Mouse (Mus musculus): ENCODE results near the gene Esrra. TPM values are rescaled to one million over a fixed set of nuclear protein-coding genes. Genes with fewer than 3 reads are reported as not detected.

Esrra gene
- total RNA-seq, 2 experiments from 2014 or later: 0.61 to 3.4 TPM

DNA sequence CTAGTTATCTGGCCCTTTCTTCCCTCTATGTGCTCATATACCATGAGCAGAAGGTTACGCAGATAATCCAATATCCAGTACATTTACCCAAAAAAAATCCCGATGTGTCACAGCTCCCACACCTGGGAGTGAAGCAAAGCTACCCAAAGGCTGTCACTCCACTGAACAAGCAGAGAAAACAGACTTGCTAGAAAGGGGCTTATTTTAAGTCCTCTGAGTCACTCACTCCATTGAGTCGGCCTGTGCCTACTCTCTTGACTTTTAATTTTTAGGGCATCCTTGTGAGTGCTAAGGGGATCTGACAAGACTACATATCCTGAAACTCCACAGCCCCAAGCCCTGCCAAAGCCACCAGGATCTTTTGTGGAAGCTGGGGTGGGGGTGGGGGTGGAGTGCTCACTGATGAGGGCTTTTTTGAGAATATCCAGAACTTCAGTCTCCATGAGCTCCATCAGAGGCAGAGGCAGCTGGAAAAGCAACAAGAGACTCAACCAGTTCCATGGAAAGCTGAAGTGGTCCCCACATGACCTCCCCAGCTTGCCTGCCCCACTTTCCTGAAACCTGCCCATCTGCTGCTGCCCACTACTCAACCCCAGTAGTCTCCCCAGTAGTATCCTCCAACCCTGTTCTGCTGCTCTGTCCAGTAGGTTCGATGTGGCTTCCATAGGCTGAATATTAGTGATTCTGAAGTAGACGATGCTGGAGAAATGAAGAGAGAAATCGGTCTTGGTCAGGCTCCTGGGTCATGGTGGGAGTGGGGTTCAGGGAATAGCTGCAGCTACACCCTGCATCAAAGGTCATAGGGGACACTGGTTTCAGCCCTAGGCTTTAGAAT lies 1.5 kb upstream of the Esrra start:
- no peak for ATAC-seq (replicated peaks; ENCODE audit: low FRiP score, poor library complexity, severe bottlenecking)

DNA sequence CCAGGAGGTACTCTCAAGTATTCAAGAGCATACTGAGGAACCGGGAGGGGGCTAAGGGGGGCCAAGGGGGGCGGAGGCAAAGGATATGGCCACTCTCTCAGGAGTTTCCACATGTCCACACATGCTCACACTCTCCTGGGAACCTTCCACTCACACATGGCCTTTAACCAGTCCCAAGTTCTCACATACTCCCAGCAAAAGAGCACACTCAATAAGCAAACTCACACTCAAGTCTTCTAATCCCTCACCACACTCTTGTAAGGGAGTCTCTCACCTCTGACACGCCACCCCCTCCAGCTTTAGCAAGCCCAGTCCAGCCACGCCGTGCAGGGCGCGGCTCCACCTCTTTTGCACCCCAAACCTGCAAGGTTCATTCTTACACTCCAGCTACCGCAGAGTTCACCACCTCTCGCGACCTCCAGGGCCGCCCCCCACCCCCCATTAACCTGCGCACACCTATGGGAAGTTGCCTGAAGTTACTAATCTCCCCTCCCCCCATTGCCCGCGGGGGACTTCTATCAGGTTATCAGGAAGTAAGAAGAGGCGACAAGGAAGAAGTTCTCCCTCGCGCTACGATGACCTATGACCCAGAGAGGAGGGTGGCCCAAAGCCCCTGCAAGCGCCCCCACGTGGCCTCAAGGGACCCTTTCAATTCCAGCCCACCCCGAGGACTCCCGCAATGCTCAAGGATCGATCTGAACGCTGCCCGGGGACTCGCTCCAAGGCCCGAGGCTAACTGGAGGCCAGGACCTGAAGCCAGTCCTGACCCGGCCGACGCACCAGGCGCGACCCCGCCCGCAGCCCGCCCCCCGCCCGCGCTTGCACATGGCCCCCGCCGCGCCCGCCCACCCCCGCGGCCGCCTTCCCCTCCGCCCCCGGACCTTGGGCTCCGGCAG lies 624 bp downstream of the Esrra start:
- ATAC-seq (replicated peaks; ENCODE audit: low FRiP score, poor library complexity, severe bottlenecking): no peak

DNA sequence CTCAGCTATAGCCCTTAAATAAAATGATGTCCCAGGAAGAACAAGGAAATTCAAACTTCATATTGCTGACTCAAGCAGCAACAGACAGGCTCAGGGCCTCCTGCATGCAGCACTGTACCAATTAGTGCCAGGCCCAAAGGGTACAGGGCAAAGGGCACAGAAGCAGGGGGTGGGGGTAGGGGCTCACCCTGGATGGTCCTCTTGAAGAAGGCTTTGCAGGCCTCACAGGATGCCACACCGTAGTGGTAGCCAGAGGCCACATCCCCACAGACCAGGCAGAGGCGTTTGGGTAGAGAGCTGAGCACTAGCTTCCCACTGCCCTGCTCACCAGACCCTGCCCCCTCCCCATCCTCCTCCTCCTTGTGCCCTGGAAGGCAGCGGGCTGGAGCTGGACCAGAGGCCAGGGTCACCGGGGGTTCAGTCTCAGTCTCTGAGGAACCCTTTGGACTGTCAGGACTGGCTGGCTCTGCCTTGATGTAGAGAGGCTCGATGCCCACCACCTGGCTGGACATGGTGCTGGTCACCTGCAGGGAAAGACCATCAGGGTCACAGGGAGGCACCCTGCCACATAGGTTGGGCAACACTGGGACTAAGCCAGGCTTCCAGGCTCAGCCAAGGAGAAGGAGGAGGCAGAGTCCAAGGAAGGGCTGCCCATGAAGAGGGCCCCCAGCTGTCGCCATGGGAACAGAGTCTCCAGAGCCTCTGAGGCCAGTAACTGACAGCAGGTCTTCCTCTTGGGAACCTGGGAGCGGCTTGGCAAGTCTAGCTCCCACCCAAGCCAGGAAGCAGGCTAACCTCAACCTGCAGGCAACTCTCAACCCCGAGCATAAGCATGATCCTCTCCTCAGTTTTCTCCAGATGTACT lies 1.5 kb downstream of the Esrra start:
- ATAC-seq (replicated peaks; ENCODE audit: low FRiP score, poor library complexity, severe bottlenecking): no peak

DNA sequence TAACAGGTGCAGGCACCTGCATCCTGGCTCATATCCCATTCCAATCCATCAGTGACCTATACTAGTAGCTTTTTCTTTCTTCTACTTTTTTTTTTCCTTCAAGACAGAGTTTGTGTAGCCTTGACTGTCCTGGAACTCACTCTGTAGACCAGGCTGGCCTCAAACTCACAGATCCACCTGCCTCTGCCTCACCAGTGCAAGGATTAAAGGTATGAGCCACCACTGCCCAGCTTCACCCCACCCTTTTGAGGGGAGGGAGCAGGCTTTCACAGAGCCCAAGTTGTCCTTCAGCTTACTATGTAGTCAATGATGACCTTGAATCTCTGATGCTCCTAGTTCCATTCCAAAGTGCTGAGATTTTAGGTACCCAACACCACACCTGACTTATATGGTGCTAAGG lies 2.2 kb downstream of the Esrra start:
- no peak for ATAC-seq (replicated peaks; ENCODE audit: low FRiP score, poor library complexity, severe bottlenecking)

DNA sequence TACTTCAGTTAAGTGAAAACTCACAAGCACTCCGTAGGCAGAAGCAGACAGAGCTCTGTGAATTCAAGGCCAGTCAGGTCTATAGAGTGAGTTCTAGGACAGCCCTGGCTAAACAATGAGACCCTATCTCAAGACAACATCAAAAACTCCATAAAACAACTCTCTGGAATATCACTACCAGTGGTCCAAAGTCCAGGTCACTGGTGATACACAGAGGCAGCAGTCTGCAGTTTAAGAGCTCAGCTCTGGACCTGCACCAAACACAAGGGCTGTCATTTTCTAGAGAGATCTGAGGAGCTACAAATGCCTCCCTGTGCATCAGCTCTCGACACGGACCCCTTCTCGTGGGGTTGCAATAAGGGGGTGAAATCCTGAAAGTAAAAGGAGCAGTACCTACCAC lies 3.3 kb downstream of the Esrra start:
- ATAC-seq (replicated peaks; ENCODE audit: low FRiP score, poor library complexity, severe bottlenecking): no peak

DNA sequence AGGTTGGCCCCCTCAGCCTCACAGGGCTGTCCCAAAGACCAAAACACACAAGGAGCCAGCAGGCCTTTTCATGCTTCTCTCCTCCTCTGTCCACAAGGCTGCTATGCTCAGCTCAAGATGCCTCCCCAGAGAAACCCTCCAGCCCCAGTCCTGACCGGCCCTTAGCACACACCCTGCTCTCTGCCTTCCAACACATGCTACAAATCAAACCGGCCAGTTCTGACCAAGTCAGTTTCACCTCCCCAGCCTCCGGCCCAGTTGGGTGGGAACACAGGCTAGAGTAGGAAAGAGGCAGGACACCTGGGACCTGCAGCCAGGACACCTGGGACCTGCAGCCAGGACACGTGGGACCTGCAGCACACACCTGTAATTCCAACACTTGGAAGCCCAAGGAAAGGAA lies 5.1 kb downstream of the Esrra start:
- no peak for ATAC-seq (replicated peaks; ENCODE audit: low FRiP score, poor library complexity, severe bottlenecking)

DNA sequence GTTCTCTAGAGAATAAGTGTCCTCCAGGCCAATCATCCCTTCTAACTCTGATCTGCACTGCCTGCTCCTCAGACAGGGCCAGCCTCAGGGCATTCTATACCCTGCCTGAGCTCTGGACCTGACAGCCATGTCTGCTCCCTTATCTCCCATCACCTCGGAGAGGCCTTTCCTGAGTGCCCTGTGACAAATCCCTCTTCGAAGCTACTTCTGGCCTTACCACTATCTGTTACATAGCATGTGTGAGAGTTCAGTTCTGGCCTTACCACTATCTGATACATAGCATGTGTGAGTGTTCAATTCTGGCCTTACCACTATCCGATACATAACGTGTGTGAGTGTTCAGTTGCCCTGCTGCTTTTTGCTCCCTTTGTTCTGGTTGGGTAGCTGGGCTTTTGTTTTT lies 6.3 kb downstream of the Esrra start:
- ATAC-seq (replicated peaks; ENCODE audit: low FRiP score, poor library complexity, severe bottlenecking): no peak

DNA sequence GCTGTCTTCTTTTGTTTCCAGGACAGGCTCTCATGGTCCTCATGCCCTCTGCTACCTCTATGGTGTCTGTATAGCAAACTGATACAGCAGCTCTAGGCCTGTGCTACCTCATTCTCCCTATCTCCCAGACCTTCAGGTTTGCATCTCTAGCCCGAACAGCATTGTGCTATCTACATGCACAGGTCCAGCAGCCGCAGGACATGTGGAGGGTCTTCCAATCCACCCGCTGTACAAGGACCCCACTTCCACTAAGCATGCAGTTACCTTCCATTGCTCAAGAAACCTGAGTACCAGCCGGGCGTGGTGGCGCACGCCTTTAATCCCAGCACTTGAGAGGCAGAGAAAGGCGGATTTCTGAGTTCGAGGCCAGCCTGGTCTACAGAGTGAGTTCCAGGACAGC lies 7.1 kb downstream of the Esrra start:
- ATAC-seq (replicated peaks; ENCODE audit: low FRiP score, poor library complexity, severe bottlenecking): no peak

DNA sequence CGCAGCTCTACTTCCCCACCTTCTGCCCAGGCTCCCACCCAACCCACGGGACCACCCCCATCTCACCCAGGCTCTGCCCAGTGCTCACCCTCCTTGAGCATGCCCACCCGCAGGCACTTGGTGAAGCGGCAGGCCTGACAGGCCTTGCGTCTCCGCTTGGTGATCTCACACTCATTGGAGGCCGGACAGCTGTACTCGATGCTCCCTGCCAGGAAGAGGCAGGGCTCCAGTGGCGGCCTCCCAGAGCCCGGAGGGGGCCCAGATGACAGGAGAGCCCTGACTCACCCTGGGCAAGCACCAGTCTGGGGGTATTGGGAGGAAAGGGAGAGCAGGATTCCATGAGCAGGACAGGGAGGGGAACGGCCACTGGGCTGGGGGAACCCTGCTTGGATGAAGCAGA lies 7.6 kb downstream of the Esrra start:
- no peak for ATAC-seq (replicated peaks; ENCODE audit: low FRiP score, poor library complexity, severe bottlenecking)

DNA sequence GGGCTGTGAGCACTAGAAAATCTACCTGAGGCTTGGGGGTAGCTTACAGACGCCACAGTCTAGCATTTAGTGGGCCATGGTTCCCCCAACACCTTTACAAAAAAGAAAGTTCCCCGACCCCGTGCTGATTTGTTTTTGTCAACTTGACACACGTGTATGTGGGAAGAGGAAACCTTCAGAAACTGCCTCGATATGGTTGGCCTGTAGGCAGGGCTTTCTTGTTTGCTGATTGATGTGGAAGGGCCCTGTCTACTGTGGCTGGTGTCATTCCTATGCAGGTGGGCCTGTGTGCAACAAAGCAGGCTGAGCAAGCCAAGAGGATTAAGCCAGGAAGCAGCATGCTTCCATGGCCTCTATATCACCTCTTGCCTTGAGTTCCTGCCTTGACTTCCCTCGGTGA lies 8.6 kb downstream of the Esrra start:
- no peak for ATAC-seq (replicated peaks; ENCODE audit: low FRiP score, poor library complexity, severe bottlenecking)

DNA sequence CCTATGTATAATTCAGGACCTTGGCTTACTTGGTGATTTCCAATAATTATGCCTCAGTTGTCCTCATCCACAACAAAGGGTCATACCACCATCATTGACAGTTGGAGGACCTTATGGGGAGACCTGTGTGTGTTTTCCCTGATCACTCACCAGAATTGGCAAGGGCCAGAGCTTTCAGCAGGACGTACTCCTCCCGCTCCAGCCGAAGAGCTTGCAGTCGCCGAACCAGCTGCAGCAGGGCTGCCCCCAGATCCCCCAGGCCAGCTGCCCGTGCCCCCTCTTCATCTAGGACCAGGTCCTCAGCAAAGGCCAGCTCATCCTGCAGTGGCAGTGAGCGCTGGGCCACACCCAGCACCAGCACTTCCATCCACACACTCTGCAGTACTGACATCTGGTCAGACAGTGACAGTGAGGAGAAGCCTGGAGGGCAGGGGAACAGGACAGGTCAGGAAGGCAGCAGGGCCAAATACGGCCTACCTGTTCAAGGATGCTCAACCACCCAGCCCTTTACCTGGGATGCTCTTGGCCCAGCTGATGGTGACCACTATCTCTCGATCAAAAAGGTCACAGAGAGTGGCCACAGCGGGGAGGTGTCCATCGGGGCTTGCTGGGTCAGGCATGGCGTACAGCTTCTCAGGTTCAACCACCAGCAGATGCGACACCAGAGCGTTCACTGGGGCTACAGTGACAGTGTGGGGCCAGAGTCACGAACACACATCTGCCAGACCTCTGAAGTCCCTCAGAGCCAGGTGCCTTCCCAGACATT lies 9.2 kb downstream of the Esrra start:
- ATAC-seq (replicated peaks; ENCODE audit: low FRiP score, poor library complexity, severe bottlenecking): no peak

DNA sequence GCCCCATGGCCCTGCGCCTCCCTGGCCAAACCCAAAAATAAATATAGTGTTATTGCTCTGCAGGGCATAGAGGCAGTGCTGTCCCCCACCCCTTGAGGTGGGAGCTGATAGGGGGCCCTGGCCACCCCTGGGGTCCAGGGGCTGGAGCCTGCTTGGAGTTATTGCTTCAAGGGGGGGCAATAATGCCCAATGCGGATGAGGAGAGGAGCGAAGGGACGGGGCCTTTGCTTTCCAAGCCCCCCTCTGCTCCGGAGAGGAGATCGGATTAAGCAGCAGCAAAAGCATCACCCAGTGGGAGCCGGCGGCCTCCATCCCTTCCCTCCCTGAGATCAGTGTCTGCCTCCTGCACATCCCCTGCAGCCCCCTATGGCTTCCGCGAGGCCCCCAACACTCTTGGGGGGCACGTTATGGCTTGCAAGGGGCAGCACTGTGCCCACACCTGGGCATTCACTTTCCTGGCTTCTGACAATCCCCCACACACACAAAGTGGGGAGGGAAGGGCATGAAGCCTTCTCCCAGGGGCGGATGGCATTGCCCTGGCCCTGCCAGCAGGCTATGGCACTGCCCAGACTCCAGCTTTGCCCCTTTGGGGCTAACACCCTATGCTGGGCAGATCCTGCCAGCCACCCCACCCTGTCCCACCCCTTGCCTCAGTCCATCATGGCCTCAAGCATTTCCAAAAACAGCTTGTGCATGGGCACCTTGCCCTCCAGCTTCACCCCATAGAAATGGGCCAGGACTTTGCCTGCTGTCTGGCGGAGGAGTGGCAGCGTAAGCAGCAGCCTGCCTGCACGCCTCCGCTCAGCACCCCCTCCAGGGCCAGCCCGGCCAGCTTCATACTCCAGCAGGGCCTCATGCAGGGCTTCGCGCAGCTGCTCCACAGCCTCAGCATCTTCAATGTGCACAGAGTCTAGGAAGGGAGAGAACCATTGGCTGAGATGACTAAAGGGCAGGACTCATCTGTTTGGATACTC lies 10.2 kb downstream of the Esrra start:
- no peak for ATAC-seq (replicated peaks; ENCODE audit: low FRiP score, poor library complexity, severe bottlenecking)

DNA sequence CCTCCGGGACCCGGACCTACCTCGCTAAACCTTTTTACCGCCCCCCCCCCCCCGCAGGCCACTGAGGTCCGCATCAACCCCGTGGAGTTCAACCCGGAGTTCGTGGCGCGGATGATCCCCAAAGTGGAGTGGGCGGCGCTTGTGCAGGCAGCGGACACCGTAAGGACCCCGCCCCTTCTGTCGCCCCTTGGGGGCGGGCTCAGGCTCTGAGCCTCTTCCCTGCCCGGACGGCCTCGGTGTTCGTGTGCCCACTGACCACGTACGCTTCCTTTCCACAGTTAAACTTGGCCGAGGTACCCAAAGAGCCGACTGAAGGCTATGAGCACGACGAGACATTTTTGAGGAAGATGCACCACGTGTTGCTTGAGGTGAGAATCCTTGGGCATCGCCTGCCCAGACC lies 11.3 kb downstream of the Esrra start:
- ATAC-seq (replicated peaks; ENCODE audit: low FRiP score, poor library complexity, severe bottlenecking): peak; percentile 50

DNA sequence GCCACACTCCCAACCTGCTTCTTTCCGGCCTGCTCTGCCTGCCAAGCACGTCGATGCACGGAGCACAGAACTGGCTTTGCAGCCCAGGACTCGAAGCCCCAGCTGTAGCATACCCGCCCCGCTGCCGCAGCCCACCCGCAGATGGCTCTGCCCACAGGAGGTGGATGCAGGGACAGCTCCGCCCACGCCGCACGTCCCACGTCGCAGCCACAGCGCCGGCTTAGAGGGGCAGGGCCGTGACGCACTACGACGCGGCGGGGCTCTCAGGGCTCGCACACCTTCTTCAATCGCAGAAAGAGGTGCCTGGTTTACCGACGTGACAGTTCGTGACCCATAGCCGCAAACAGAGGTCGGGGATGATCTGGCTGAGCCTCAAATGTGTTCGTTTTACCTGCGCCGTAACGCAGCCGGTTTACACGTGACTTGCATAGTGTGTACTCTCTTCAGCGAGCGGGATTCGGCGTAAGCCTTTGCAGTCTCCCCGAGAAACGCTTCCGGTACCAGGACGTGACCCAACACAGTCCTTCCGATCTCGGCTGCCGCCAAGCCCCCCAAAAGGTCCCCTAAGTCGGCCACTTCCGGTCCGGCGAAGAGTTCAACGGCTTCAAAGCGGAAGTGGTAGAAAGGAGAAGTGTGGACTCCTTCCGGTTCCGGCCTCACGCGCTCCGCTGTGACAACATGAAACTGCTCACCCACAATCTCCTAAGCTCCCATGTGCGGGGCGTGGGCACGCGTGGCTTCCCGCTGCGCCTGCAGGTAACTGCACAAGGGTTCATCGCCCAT lies 11.9 kb downstream of the Esrra start, which contains the start of the genes Trmt112 and Prdx5:
Trmt112 (plus strand) TSS at position 192 of the 783 bp plus-strand sequence.
Prdx5 (minus strand) TSS at position 600 of the 783 bp plus-strand sequence.
- peak; percentile 93 for ATAC-seq (replicated peaks; ENCODE audit: low FRiP score, poor library complexity, severe bottlenecking)

DNA sequence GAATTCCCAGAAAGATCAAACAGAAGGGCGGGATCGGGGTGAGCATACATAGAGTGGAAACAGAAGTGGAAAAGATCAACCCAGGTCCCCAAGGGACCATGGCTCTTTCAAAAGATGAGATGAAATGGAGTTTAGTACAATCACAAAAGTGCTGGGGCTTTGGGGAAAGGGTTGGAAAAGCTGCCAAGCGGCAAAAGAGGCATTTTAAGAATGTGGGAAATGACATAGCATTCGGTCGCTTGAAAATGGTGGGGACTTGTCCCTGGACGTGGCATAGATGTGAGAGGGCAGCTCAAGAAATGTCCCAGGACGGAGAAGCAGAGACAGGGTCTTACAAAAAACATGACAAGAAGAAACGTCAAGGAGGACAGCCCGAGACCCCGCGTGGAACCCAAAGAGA lies 12.6 kb downstream of the Esrra start:
- ATAC-seq (replicated peaks; ENCODE audit: low FRiP score, poor library complexity, severe bottlenecking): no peak

DNA sequence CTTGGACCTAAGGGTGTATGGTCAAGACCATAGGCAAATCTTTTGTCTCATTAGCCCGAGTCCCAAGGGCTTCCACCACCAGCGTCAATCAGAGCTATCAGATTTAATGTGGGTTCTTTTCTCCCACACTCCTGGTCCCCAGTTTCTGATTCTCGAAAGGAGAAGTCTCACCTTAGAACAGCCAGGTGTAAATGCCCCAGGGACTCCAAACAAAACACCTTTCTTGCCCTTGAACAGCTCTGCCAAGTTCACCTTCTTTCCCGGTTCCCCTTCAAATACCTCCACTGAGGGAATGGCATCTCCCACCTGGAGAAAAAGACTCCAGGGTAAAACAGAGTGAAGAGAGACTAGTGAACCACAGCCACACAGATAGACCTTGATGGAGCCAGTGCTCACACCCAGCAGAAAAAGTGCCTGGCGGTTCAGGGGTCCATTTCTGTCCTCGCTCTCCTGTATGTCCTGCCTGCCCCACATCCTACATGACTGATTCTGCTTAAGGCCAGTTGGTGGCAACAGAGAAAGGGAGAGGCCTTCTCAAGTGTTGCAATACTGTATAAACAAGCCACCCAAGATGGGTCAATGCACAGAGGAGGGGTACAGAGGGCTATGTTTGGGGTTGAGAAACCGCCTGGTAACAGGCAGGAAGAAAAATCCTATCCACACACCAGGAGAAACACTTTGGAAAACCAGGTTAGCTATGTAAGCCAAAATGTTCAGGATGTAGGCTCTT lies 13.6 kb downstream of the Esrra start:
- no peak for ATAC-seq (replicated peaks; ENCODE audit: low FRiP score, poor library complexity, severe bottlenecking)

DNA sequence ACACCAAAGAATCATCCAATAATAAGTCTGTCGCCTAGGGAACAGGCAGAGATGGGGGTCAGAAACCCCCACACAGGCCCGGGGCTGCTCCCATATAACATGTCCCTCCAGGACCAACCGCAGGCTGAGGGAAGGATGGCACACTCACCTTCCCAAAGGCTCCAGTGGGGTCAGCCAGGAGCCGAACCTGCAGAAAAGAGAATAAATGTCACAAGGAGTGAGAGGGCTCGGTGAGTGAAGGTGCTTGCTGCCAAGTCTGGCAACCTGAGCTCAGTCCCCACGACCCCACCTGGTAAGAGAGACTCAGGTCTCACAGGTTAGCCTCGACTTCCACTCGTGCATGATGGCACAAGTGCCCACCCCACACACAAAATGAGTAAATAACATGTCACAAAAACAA lies 14.5 kb downstream of the Esrra start:
- ATAC-seq (replicated peaks; ENCODE audit: low FRiP score, poor library complexity, severe bottlenecking): no peak
